Mouse (Mus musculus) olfactory bulb, adult 2 months (tissue): ENCODE measurements around the gene Iqgap1. TPM values are rescaled to one million over a fixed set of nuclear protein-coding genes. Genes with fewer than 3 reads are reported as not detected.

Experiments used
- H3K27ac ChIP-seq: fragments of 200-500 bp; 2 replicates; pipeline ENCODE4 v1.5.1; 2012; ENCODE audit warnings: low read depth, low read length; ENCODE audit not compliant: insufficient read depth
- H3K4me1 ChIP-seq: fragments of 200-500 bp; 2 replicates; pipeline ENCODE4 v1.6.1; 2012; ENCODE audit warnings: low read length; ENCODE audit not compliant: control insufficient read depth, insufficient read depth
- H3K4me3 ChIP-seq: fragments of 200-500 bp; 2 replicates; pipeline ENCODE4 v1.5.1; 2012; ENCODE audit warnings: mild to moderate bottlenecking, low read depth, low read length, moderate library complexity; ENCODE audit not compliant: insufficient read depth
- CTCF ChIP-seq: fragments of 200-500 bp; IDR thresholded peaks from 2 replicates; pipeline ENCODE4 v1.5.1; 2012; ENCODE audit warnings: low read depth, mild to moderate bottlenecking, low read length, moderate library complexity; ENCODE audit not compliant: insufficient read depth
- POLR2A ChIP-seq: fragments of 200-500 bp; IDR thresholded peaks from 2 replicates; pipeline ENCODE4 v1.6.1; 2012; ENCODE audit warnings: mild to moderate bottlenecking, low read depth, low read length, moderate library complexity; ENCODE audit not compliant: insufficient read depth
- WGBS: fragments of 180-500 bp; shearing (Covaris S2); methylation state at CpG from one replicate; pipeline ENCODE4 v1.1.7; 2018; 5-methylcytosine and 5-hydroxymethylcytosine counted together
- polyA plus RNA-seq: library from polyadenylated mRNA; stranded (reverse); fragments of >200 nt; gene quantifications from 2 replicates; pipeline ENCODE4 v1.2.4, GENCODE M21; 2012; ENCODE audit warnings: low replicate concordance; ENCODE audit not compliant: missing spikeins, insufficient read depth, insufficient read length

Iqgap1 gene
- polyA plus RNA-seq, 1 experiment = not detected

DNA sequence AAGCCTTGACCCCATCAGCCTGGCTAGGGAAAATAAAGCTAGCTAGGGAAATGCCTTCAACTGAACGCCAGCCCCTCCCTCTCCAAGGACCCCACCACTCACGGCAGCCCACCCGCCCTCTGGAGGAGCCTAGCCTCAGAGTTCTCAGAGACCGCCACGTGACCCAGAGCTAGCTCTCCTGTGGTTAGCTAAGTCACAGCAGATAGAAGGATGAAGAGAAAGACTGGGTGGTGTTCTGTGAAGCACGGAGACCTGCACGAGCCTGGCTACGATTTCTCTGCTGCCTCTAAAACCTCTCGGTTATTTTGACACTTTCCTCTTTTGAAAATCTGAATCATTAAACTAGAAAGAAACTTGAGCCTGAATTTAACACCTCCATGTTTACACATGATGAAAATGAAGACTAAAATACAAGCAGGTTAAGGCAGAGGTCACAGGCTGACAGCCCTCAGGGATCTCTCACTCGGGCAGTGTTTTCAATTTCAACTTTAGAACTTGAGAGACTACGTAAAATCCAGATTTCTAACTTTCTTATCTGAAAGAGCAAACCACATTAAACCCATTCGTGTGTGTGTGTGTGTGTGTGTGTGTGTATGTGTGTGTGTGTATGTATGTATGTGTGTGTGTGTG is 145.4 kb downstream of the Iqgap1 start:
- H3K27ac ChIP-seq = no peak overlapping the region
- peaks cover 29% of the 10 kb centered on the region for H3K4me1 ChIP-seq
- H3K4me3 ChIP-seq = no peak overlapping the region
- WGBS = 33% methylated on average over 12 of the region's 12 CpGs
- TF ChIP-seq POLR2A = no peak
- TF ChIP-seq CTCF = no peak

DNA sequence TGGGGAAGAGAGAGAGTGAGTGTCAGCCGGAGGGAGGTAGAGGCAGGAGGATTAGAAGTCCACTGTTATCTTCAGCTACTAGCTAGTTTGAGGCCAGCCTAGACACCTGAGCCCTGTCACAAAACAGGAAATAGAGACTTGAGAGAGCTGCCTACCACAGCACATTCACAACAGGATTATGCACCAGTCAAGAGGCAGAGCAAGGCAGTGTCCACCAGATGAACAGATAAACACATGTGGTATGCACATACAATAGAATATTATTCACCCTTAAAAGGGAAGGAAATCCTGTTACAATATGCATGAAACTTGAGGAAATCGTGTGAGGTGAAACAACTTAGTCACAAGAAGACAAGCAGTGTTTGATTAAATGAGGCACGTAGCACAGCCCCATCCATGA is 153.5 kb downstream of the Iqgap1 start:
- Histone ChIP-seq H3K4me3 (no peak overlapping the region), H3K4me1 (peaks cover 28% of the 10 kb centered on the region), H3K27ac (no peak overlapping the region)
- 62% methylated on average over 3 of the region's 3 CpGs for WGBS
- no peak for TF ChIP-seq POLR2A
- TF ChIP-seq CTCF = no peak

- WGBS = 88% methylated on average over 6 of the region's 6 CpGs
- Histone ChIP-seq H3K4me3 (no peak overlapping the region), H3K4me1 (peaks cover 27% of the 10 kb centered on the region), H3K27ac (no peak overlapping the region)
- TF ChIP-seq POLR2A = no peak
- no peak for TF ChIP-seq CTCF
Measured at GRCm38 (mm10) chr7:80670889-80671288, 154.9 kb downstream of the Iqgap1 start.

DNA sequence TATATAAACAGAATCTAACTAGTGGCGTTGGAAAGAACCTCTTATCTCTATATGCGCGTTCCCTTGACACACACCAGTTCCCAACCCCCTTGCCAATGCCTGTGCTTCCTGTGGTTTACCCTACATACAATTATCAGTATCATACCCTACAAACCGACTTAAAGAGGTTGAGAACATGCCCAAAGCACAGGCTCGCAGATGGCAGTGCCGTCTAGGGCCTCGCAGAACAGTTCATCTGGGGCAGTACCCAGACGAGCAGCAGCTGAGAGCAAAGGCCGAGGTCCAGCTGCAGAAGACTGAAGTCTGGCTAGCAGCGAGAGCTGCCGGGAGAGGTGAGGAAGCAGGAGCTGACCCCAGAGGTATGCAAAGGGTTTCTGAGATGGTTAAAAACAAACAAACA is 158.6 kb downstream of the Iqgap1 start:
- TF ChIP-seq POLR2A = no peak
- TF ChIP-seq CTCF = no peak
- H3K27ac ChIP-seq = no peak overlapping the region
- H3K4me3 ChIP-seq = no peak overlapping the region
- WGBS = 55% methylated on average over 11 of the region's 11 CpGs
- peaks cover 18% of the 10 kb centered on the region for H3K4me1 ChIP-seq

GRCm38 (mm10) chr7:80666198-80666915 is 159.4 kb downstream of the Iqgap1 start:
- WGBS = 53% methylated on average over 10 of the region's 10 CpGs
- Histone ChIP-seq H3K27ac (no peak overlapping the region), H3K4me1 (peaks cover 18% of the 10 kb centered on the region), H3K4me3 (no peak overlapping the region)
- TF ChIP-seq POLR2A (no peak), CTCF (no peak)

Other genes starting within 250 kb of the Iqgap1 start
- gene Crtc3, start 137.1 kb downstream of the Iqgap1 start, polyA plus RNA-seq = not detected in 2 replicates
- gene Zscan2, start 34.9 kb upstream of the Iqgap1 start, polyA plus RNA-seq = not detected in 2 replicates
- gene Wdr73, start 75.3 kb upstream of the Iqgap1 start, polyA plus RNA-seq = not detected in 2 replicates
- not detected in 2 replicates for gene Nmb, start 79.1 kb upstream of the Iqgap1 start, polyA plus RNA-seq
- gene Sec11a, start 121.8 kb upstream of the Iqgap1 start, polyA plus RNA-seq = not detected in 2 replicates
- not detected in 2 replicates for gene Zfp592, start 167.7 kb upstream of the Iqgap1 start, polyA plus RNA-seq
- gene Alpk3, start 231.6 kb upstream of the Iqgap1 start, polyA plus RNA-seq = not detected in 2 replicates